Comparison of ENCODE assay signal across 8 mouse cellular contexts in genomic region chr17:73108170-73108887, GRCm38 (mm10). TPM values are rescaled to one million over a fixed set of nuclear protein-coding genes. Genes with fewer than 3 reads are reported as not detected.
DNase-seq lines count a peak whose midpoint lies in the region; ATAC-seq and TF ChIP-seq lines count a peak whose summit lies in the region.

No protein-coding gene starts in this region.

- H3K27me3 ChIP-seq in lung, embryonic 14.5 days (ENCODE audit: insufficient read depth, low read length): no peaks in the 10 kb centered on the region

- H3K27ac ChIP-seq in lung, embryonic 14.5 days (ENCODE audit: low read depth): peak overlapping the region; percentile 61

- 4% methylated on average over 35 of the region's 35 CpGs for WGBS in lung, embryonic 14.5 days

- peak overlapping the region; percentile 88 for H3K9ac ChIP-seq in lung, embryonic 14.5 days

- no peak for TF ChIP-seq CTCF in lung, embryonic 14.5 days (IDR thresholded peaks at IDR 0.05; ENCODE audit: low read depth)

- no peaks in the 10 kb centered on the region for H3K36me3 ChIP-seq in lung, embryonic 14.5 days (ENCODE audit: insufficient read depth)

- 0 out of 2 replicates have a peak, but pooled peaks cover 7% of the 10 kb centered on the region for H3K4me1 ChIP-seq in lung, embryonic 14.5 days (ENCODE audit: insufficient read depth)

- peak; percentile 67 for ATAC-seq in lung, embryonic 14.5 days (ENCODE audit: insufficient read depth)
- ATAC-seq in granulocyte monocyte progenitor cell, adult 5-6 weeks (replicated peaks; ENCODE audit: poor library complexity, severe bottlenecking): peak; percentile 19
- ATAC-seq in megakaryocyte-erythroid progenitor cell, adult 5-6 weeks (replicated peaks; ENCODE audit: low FRiP score, low TSS enrichment, poor library complexity, severe bottlenecking): peak; percentile 58

- H3K4me3 ChIP-seq in lung, embryonic 14.5 days (ENCODE audit: low read depth, low read length): peak overlapping the region; percentile 89

- H3K9me3 ChIP-seq in lung, embryonic 14.5 days (ENCODE audit: low read depth, low read length): no peaks in the 10 kb centered on the region

- peak overlapping the region; percentile 96 for H3K4me2 ChIP-seq in lung, embryonic 14.5 days

- no peak for DNase-seq in lung, embryonic 14.5 days
- DNase-seq in lung, postnatal 14 days: no peak
- peak; percentile 5 for DNase-seq in adrenal gland, postnatal 25 days
- DNase-seq in kidney, adult 9 months: peak; percentile 41
- DNase-seq in gastrocnemius, postnatal 25 days: no peak
- no peak for DNase-seq in yolk sac, embryonic 10.5 days (ENCODE audit: low spot score)

RNA-seq across cellular contexts. Expression of gene Lclat1, which starts 0.5 kb away (rescaled TPM):
- 23.0 and 25.0 TPM in 2 replicates for polyA plus RNA-seq in lung, embryonic 14.5 days (2014; fragmentation: Nextera tagmentation; extraction: Ambion mirVana)
- total RNA-seq in adrenal gland, postnatal 25 days (2021): 41.4 and 43.9 TPM in 2 replicates
- total RNA-seq in granulocyte monocyte progenitor cell, adult 5-6 weeks (2014; fragmentation: Nextera tagmentation): 14.3 and 27.5 TPM in 2 replicates
- total RNA-seq in granulocyte monocyte progenitor cell, adult 5-6 weeks (2017): 11.0 and 12.8 TPM in 2 replicates
- total RNA-seq in megakaryocyte-erythroid progenitor cell, adult 5-6 weeks (2014; fragmentation: Nextera tagmentation): 6.8 and 8.7 TPM in 2 replicates
- total RNA-seq in megakaryocyte-erythroid progenitor cell, adult 5-6 weeks (2017): 7.5 and 16.8 TPM in 2 replicates
- total RNA-seq in gastrocnemius, postnatal 25 days (2021): 10 to 100 TPM; 12.6 to 14.9 TPM

Comparison
In these comparisons a context has a peak if more than half of its experiments do, and no peak if none do; other contexts are left out.
1. DNase-seq: peak in adrenal gland, postnatal 25 days (single experiment) and kidney, adult 9 months (single experiment); none in lung, embryonic 14.5 days (single experiment), lung, postnatal 14 days (single experiment), gastrocnemius, postnatal 25 days (single experiment) and yolk sac, embryonic 10.5 days (single experiment).
2. Peak in every context shown above with its lines, with median percentiles within 50 percentile points of each other: ATAC-seq.